Mouse (Mus musculus) small intestine, adult 2 months (tissue): ENCODE measurements at regions not wholly inside any gene's neighbourhood (a gene's known extent, or its start where the extent isn't known, plus 50 kb on each side); places are given as distances from the start of the nearest gene placed in this dataset.

Experiments used
- CTCF ChIP-seq: fragments of 200-500 bp; IDR thresholded peaks from 2 replicates; pipeline ENCODE4 v1.5.1; 2012; ENCODE audit warnings: low read depth, mild to moderate bottlenecking, control low read depth, inconsistent platforms, low read length, moderate library complexity, mixed read lengths; ENCODE audit not compliant: insufficient replicate concordance, insufficient read length; ENCODE audit errors: extremely low read depth
- POLR2A ChIP-seq: fragments of 200-500 bp; IDR thresholded peaks from 2 replicates; pipeline ENCODE4 v1.6.1; 2012; ENCODE audit warnings: low read depth, mild to moderate bottlenecking, control low read depth, inconsistent platforms, low read length, moderate library complexity

- no peak for TF ChIP-seq CTCF
- no peak for TF ChIP-seq POLR2A
Measured at GRCm38 (mm10) chr2:34042336-34042735, 154.6 kb upstream of the Mvb12b start.
